Mouse (Mus musculus): ENCODE data around the gene Olfr319. TPM values are rescaled to one million over a fixed set of nuclear protein-coding genes. Genes with fewer than 3 reads are reported as not detected.
"Not testable (repeated sequence)": the region's sequence is repeated elsewhere in the genome, so short reads cannot be mapped to it uniquely, and the experiment has no call there.

Gene Olfr319
- polyA plus RNA-seq, 1 experiment from 2014 or later, result not detected

GRCm38 (mm10) chr11:58738792-58739262 lies 39.9 kb downstream of the Olfr319 start, which contains the start of gene Olfr317:
Gene Olfr317, minus strand, starts transcription at chr11:58739212.
- no peaks in the 10 kb centered on the region for H3K27me3 ChIP-seq (replicated peaks)
- H3K4me3 ChIP-seq, result no peak within 1 kb of the TSS
- no peak for ATAC-seq (ENCODE audit: insufficient number of reproducible peaks, low FRiP score)
- H3K36me3 ChIP-seq, result no peaks in the 10 kb centered on the region
- H3K9ac ChIP-seq, result no peak within 1 kb of the TSS
- WGBS, result 61% methylated on average over 4 of the region's 4 CpGs
- no peak within 1 kb of the TSS for H3K4me2 ChIP-seq
- H3K4me1 ChIP-seq (replicated peaks), result no peaks in the 10 kb centered on the region
- H3K27ac ChIP-seq (ENCODE audit: poor library complexity, severe bottlenecking), result no peak within 1 kb of the TSS
- H3K9me3 ChIP-seq (replicated peaks), result no peaks in the 10 kb centered on the region

DNA sequence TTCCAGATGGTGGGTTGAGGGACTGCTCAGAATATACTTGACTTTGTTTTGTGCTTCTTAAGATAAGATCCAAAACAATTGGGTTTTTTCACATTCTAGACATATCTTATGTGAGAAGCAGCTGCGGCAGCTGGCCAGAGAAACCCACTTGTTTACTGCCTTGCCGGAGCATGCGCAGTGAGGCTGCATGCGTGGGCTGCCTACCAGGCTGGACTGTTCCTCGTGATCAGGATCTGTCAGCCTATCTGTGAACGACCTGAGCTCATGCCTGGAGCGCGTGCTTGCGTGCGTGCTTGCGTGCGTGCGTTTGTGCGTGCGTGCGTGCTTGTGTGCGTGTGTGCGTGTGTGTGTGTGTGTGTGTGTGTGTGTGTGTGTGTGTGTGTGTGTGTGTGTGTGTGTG lies 52.1 kb downstream of the Olfr319 start:
- H3K27me3 ChIP-seq (replicated peaks); H3K27ac ChIP-seq (ENCODE audit: poor library complexity, severe bottlenecking); H3K4me1 ChIP-seq (replicated peaks); H3K4me2 ChIP-seq; H3K9me3 ChIP-seq (replicated peaks); H3K4me3 ChIP-seq; ATAC-seq (ENCODE audit: insufficient number of reproducible peaks, low FRiP score); H3K36me3 ChIP-seq; H3K9ac ChIP-seq: not testable (repeated sequence)
- 71% methylated on average over 18 of the region's 18 CpGs for WGBS

- Histone ChIP-seq H3K36me3 (no peaks in the 10 kb centered on the region), H3K9ac (no peak within 1 kb of the TSS), H3K4me1 (replicated peaks) (no peaks in the 10 kb centered on the region), H3K27ac (ENCODE audit: poor library complexity, severe bottlenecking) (no peak within 1 kb of the TSS), H3K4me3 (no peak within 1 kb of the TSS), H3K9me3 (replicated peaks) (0 out of 2 replicates have a peak, but pooled peaks cover 2% of the 10 kb centered on the region), H3K4me2 (no peak within 1 kb of the TSS), H3K27me3 (replicated peaks) (no peaks in the 10 kb centered on the region)
- WGBS, result 83% methylated on average over 2 of the region's 2 CpGs
- ATAC-seq (ENCODE audit: insufficient number of reproducible peaks, low FRiP score), result no peak
These were observed 53.5 kb downstream of the Olfr319 start, which contains the start of gene Olfr316 for GRCm38 (mm10) chr11:58752434-58752833. Gene Olfr316, plus strand, starts transcription at chr11:58752734.

Other genes starting within 250 kb of the Olfr319 start
- gene Lypd9, start 246.2 kb upstream of the Olfr319 start, polyA plus RNA-seq (2016; fragmentation: Nextera tagmentation; extraction: Ambion mirVana), result not detected in 2 replicates
- gene Olfr30, start 236.9 kb upstream of the Olfr319 start, polyA plus RNA-seq (2016; fragmentation: Nextera tagmentation; extraction: Ambion mirVana), result not detected in 2 replicates
- gene Olfr332, start 206.6 kb upstream of the Olfr319 start, polyA plus RNA-seq (2016; fragmentation: Nextera tagmentation; extraction: Ambion mirVana), result not detected in 2 replicates
- not detected in 2 replicates for gene Olfr331, start 196.6 kb upstream of the Olfr319 start, polyA plus RNA-seq (2016; fragmentation: Nextera tagmentation; extraction: Ambion mirVana)
- gene Olfr330, start 164.3 kb upstream of the Olfr319 start, polyA plus RNA-seq (2016; fragmentation: Nextera tagmentation; extraction: Ambion mirVana), result not detected in 2 replicates
- gene Olfr329-ps, start 152.7 kb upstream of the Olfr319 start, polyA plus RNA-seq (2016; fragmentation: Nextera tagmentation; extraction: Ambion mirVana), result not detected in 2 replicates
- not detected in 2 replicates for gene Olfr328, start 143.5 kb upstream of the Olfr319 start, polyA plus RNA-seq (2016; fragmentation: Nextera tagmentation; extraction: Ambion mirVana)
- gene Olfr224, start 128.6 kb upstream of the Olfr319 start, polyA plus RNA-seq (2016; fragmentation: Nextera tagmentation; extraction: Ambion mirVana), result not detected in 2 replicates
- not detected in 2 replicates for gene Olfr325, start 121.4 kb upstream of the Olfr319 start, polyA plus RNA-seq (2016; fragmentation: Nextera tagmentation; extraction: Ambion mirVana)
- not detected in 2 replicates for gene Olfr324, start 104.0 kb upstream of the Olfr319 start, polyA plus RNA-seq (2016; fragmentation: Nextera tagmentation; extraction: Ambion mirVana)
- gene 2210407C18Rik, start 83.1 kb upstream of the Olfr319 start, polyA plus RNA-seq (2016; fragmentation: Nextera tagmentation; extraction: Ambion mirVana), result not detected in 2 replicates
- not detected in 2 replicates for gene Olfr323, start 68.7 kb upstream of the Olfr319 start, polyA plus RNA-seq (2016; fragmentation: Nextera tagmentation; extraction: Ambion mirVana)
- gene Trim58, start 58.7 kb upstream of the Olfr319 start, polyA plus RNA-seq (2016; fragmentation: Nextera tagmentation; extraction: Ambion mirVana), result 1.5 and 2.0 TPM in 2 replicates
- gene Olfr322, start 40.4 kb upstream of the Olfr319 start, polyA plus RNA-seq (2016; fragmentation: Nextera tagmentation; extraction: Ambion mirVana), result not detected in 2 replicates
- gene Olfr320, start 18.1 kb upstream of the Olfr319 start, polyA plus RNA-seq (2016; fragmentation: Nextera tagmentation; extraction: Ambion mirVana), result not detected in 2 replicates
- not detected in 2 replicates for gene Olfr318, start 24.9 kb downstream of the Olfr319 start, polyA plus RNA-seq (2016; fragmentation: Nextera tagmentation; extraction: Ambion mirVana)
- not detected in 2 replicates for gene Olfr317, start 40.0 kb downstream of the Olfr319 start, polyA plus RNA-seq (2016; fragmentation: Nextera tagmentation; extraction: Ambion mirVana)
- gene Olfr316, start 53.6 kb downstream of the Olfr319 start, polyA plus RNA-seq (2016; fragmentation: Nextera tagmentation; extraction: Ambion mirVana), result not detected in 2 replicates
- gene Olfr315, start 74.0 kb downstream of the Olfr319 start, polyA plus RNA-seq (2016; fragmentation: Nextera tagmentation; extraction: Ambion mirVana), result not detected in 2 replicates
- 0.10 TPM in 1 of 2 replicates, not detected in the other for gene Olfr314, start 83.8 kb downstream of the Olfr319 start, polyA plus RNA-seq (2016; fragmentation: Nextera tagmentation; extraction: Ambion mirVana)
- gene Fam183b, start 102.8 kb downstream of the Olfr319 start, polyA plus RNA-seq (2016; fragmentation: Nextera tagmentation; extraction: Ambion mirVana), result 0.65 and 1.1 TPM in 2 replicates
- 0.18 TPM in 1 of 2 replicates, not detected in the other for gene Olfr313, start 115.8 kb downstream of the Olfr319 start, polyA plus RNA-seq (2016; fragmentation: Nextera tagmentation; extraction: Ambion mirVana)
- 0.10 and 0.12 TPM in 2 replicates for gene Olfr312, start 130.1 kb downstream of the Olfr319 start, polyA plus RNA-seq (2016; fragmentation: Nextera tagmentation; extraction: Ambion mirVana)
- not detected in 2 replicates for gene Olfr311, start 140.1 kb downstream of the Olfr319 start, polyA plus RNA-seq (2016; fragmentation: Nextera tagmentation; extraction: Ambion mirVana)
- 4.6 and 5.4 TPM in 2 replicates for gene Gm12258, start 148.0 kb downstream of the Olfr319 start, polyA plus RNA-seq (2016; fragmentation: Nextera tagmentation; extraction: Ambion mirVana)
- 3.6 and 4.8 TPM in 2 replicates for gene 2810021J22Rik, start 168.1 kb downstream of the Olfr319 start, polyA plus RNA-seq (2016; fragmentation: Nextera tagmentation; extraction: Ambion mirVana)
- 4.4 and 5.1 TPM in 2 replicates for gene Zfp39, start 205.1 kb downstream of the Olfr319 start, polyA plus RNA-seq (2016; fragmentation: Nextera tagmentation; extraction: Ambion mirVana)
- gene Btnl10, start 218.7 kb downstream of the Olfr319 start, polyA plus RNA-seq (2016; fragmentation: Nextera tagmentation; extraction: Ambion mirVana), result 0.11 and 0.13 TPM in 2 replicates
- gene Rnf187, start 239.8 kb downstream of the Olfr319 start, polyA plus RNA-seq (2016; fragmentation: Nextera tagmentation; extraction: Ambion mirVana), result 208 and 213 TPM in 2 replicates
- 8.5 and 11.6 TPM in 2 replicates for gene Hist3h2ba, start 249.8 kb downstream of the Olfr319 start, polyA plus RNA-seq (2016; fragmentation: Nextera tagmentation; extraction: Ambion mirVana)